Mouse (Mus musculus) lung, postnatal 0 days (tissue): ENCODE measurements around the gene Pde10a. TPM values are rescaled to one million over a fixed set of nuclear protein-coding genes. Genes with fewer than 3 reads are reported as not detected.

Source experiments
- ATAC-seq: fragments of 200-750 bp; cut with Nextera tagmentation; 2 replicates; pipeline ENCODE4 v1.8.0; 2017; ENCODE audit warnings: moderate library complexity
- DNase-seq: peaks from one replicate; pipeline ENCODE4 v3.0.0-alpha.2; 2016; ENCODE audit warnings: low spot score
- H3K27ac ChIP-seq: fragments of 300-500 bp; sonication (generic); 2 replicates; pipeline ENCODE4 v1.5.1; 2014; ENCODE audit warnings: antibody characterized with exemption, mild to moderate bottlenecking, low read length, mixed read lengths
- H3K27me3 ChIP-seq: fragments of 300-500 bp; sonication (generic); replicated peaks from 2 replicates; pipeline ENCODE4 v1.6.1; 2014; ENCODE audit warnings: low read length, mixed read lengths; ENCODE audit not compliant: insufficient read depth
- H3K36me3 ChIP-seq: fragments of 300-500 bp; sonication (generic); 2 replicates; pipeline ENCODE4 v1.6.1; 2014; ENCODE audit warnings: low read length, mixed read lengths; ENCODE audit not compliant: insufficient read depth
- H3K4me1 ChIP-seq: fragments of 300-500 bp; sonication (generic); 2 replicates; pipeline ENCODE4 v1.6.1; 2014; ENCODE audit warnings: antibody characterized with exemption, low read depth, low read length, mixed read lengths; ENCODE audit not compliant: insufficient read depth
- H3K4me2 ChIP-seq: fragments of 300-500 bp; sonication (generic); replicated peaks from 2 replicates; pipeline ENCODE4 v1.6.1; 2014; ENCODE audit warnings: low read depth, mild to moderate bottlenecking, low read length, moderate library complexity, mixed read lengths
- H3K4me3 ChIP-seq: fragments of 300-500 bp; sonication (generic); 2 replicates; pipeline ENCODE4 v1.5.1; 2014; ENCODE audit warnings: low read depth, low read length
- H3K9ac ChIP-seq: fragments of 300-500 bp; sonication (generic); replicated peaks from 2 replicates; pipeline ENCODE4 v1.6.1; 2014; ENCODE audit warnings: low read depth, mild to moderate bottlenecking
- H3K9me3 ChIP-seq: fragments of 300-500 bp; sonication (generic); 2 replicates; pipeline ENCODE4 v1.6.1; 2016; ENCODE audit warnings: low read length, mixed read lengths
- CTCF ChIP-seq: IDR thresholded peaks from 2 replicates; pipeline ENCODE4 v1.5.1; 2016; ENCODE audit warnings: antibody characterized with exemption, mild to moderate bottlenecking
- EP300 ChIP-seq: IDR thresholded peaks from 2 replicates; pipeline ENCODE4 v1.6.1; 2016; ENCODE audit warnings: antibody characterized with exemption, mild to moderate bottlenecking, control low read depth
- WGBS: fragments of 180-500 bp; shearing (Covaris S2); extraction: QIAGEN DNeasy Blood & Tissue Kit; methylation state at CpG from one replicate; pipeline ENCODE4 v1.1.7; 2014; 5-methylcytosine and 5-hydroxymethylcytosine counted together
- polyA plus RNA-seq: library from polyadenylated mRNA; unstranded; fragments of >200 nt; fragmentation: Nextera tagmentation; extraction: Ambion mirVana; gene quantifications from 2 replicates; pipeline ENCODE4 v1.2.1, GENCODE M21; 2015

Gene Pde10a
- polyA plus RNA-seq, 1 experiment from 2014 or later: 0.86 TPM

- Histone ChIP-seq H3K27me3 (no peaks in the 10 kb centered on the region), H3K4me3 (no peak overlapping the region), H3K9me3 (no peaks in the 10 kb centered on the region), H3K36me3 (no peaks in the 10 kb centered on the region), H3K4me1 (no peaks in the 10 kb centered on the region), H3K4me2 (no peak overlapping the region), H3K27ac (no peak overlapping the region), H3K9ac (no peak overlapping the region)
- ATAC-seq: no peak
- 87% methylated on average over 4 of the region's 4 CpGs for WGBS
- no peak for DNase-seq
- TF ChIP-seq EP300 (no peak), CTCF (no peak)
These were observed 109.3 kb downstream of the Pde10a start for GRCm38 (mm10) chr17:8634476-8634875.

DNA sequence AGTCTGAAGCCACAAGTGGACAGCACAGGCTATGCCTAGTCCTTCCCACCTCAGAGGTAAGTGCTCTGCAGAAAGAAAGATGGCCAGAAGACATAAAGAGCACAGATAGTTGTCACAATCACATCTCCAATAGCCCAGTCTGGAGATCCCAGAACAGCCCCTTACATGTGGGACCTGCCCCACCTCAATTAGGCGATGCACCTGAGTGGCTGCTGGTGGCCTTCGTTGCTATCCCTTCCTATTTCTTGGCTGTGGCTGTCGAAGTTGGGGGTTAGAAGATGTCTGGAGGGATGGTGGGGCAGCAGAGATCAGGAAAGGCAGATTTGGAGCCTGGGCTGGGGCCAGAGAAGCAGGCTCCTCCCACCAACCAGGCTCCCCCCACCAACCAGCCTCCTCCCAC lies 111.1 kb downstream of the Pde10a start:
- 66% methylated on average over 3 of the region's 3 CpGs for WGBS
- no peak for DNase-seq
- no peaks in the 10 kb centered on the region for H3K36me3 ChIP-seq
- ATAC-seq: no peak
- H3K4me1 ChIP-seq: no peaks in the 10 kb centered on the region
- no peak for TF ChIP-seq CTCF
- no peak for TF ChIP-seq EP300
- no peaks in the 10 kb centered on the region for H3K27me3 ChIP-seq
- H3K9me3 ChIP-seq: no peaks in the 10 kb centered on the region
- H3K4me2 ChIP-seq: no peak overlapping the region
- no peak overlapping the region for H3K4me3 ChIP-seq
- H3K9ac ChIP-seq: no peak overlapping the region
- no peak overlapping the region for H3K27ac ChIP-seq

- Histone ChIP-seq H3K9ac (no peak overlapping the region), H3K4me3 (no peak overlapping the region), H3K4me1 (no peaks in the 10 kb centered on the region), H3K27ac (no peak overlapping the region), H3K4me2 (no peak overlapping the region), H3K27me3 (no peaks in the 10 kb centered on the region), H3K36me3 (no peaks in the 10 kb centered on the region), H3K9me3 (no peaks in the 10 kb centered on the region)
- no peak for ATAC-seq
- 65% methylated on average over 11 of the region's 11 CpGs for WGBS
- TF ChIP-seq CTCF: no peak
- TF ChIP-seq EP300: no peak
- DNase-seq: no peak
These were observed 111.5 kb downstream of the Pde10a start for GRCm38 (mm10) chr17:8636691-8637090.

DNA sequence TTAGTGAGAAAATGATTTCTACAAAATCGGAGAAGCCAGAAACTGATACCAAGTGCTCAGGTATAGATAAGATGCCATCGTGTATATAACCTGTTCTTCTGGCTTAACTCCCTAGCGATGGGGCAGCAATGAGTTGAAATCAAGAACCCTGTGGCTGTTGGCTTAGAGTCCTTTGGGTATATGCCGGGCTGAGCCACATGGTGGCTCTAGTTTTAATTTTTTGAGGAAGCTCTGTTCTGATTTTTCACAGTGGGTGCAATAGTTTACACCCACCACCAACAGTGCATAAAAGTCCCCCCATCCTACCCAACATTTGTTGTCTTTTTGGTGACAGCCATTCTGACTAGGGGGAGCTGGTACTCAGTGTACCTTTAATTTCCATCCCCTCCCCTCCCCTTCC lies 112.0 kb downstream of the Pde10a start:
- Histone ChIP-seq H3K27me3 (no peaks in the 10 kb centered on the region), H3K9me3 (no peaks in the 10 kb centered on the region), H3K27ac (no peak overlapping the region), H3K4me2 (no peak overlapping the region), H3K4me1 (no peaks in the 10 kb centered on the region), H3K9ac (no peak overlapping the region), H3K4me3 (no peak overlapping the region), H3K36me3 (no peaks in the 10 kb centered on the region)
- TF ChIP-seq CTCF: 0 out of 2 replicates have a peak, but pooled peaks have one; percentile 5
- no peak for TF ChIP-seq EP300
- WGBS: 65% methylated on average over 4 of the region's 4 CpGs
- no peak for ATAC-seq
- no peak for DNase-seq

GRCm38 (mm10) chr17:8639703-8640380 lies 114.7 kb downstream of the Pde10a start:
- Histone ChIP-seq H3K27ac (no peak overlapping the region), H3K36me3 (no peaks in the 10 kb centered on the region), H3K4me1 (no peaks in the 10 kb centered on the region), H3K9ac (no peak overlapping the region), H3K4me3 (no peak overlapping the region), H3K4me2 (no peak overlapping the region), H3K9me3 (no peaks in the 10 kb centered on the region), H3K27me3 (no peaks in the 10 kb centered on the region)
- ATAC-seq: no peak
- WGBS: 72% methylated on average over 12 of the region's 12 CpGs
- TF ChIP-seq EP300 (no peak), CTCF (peak; percentile 21; the same call in 1 of the 2 replicates)
- no peak for DNase-seq

DNA sequence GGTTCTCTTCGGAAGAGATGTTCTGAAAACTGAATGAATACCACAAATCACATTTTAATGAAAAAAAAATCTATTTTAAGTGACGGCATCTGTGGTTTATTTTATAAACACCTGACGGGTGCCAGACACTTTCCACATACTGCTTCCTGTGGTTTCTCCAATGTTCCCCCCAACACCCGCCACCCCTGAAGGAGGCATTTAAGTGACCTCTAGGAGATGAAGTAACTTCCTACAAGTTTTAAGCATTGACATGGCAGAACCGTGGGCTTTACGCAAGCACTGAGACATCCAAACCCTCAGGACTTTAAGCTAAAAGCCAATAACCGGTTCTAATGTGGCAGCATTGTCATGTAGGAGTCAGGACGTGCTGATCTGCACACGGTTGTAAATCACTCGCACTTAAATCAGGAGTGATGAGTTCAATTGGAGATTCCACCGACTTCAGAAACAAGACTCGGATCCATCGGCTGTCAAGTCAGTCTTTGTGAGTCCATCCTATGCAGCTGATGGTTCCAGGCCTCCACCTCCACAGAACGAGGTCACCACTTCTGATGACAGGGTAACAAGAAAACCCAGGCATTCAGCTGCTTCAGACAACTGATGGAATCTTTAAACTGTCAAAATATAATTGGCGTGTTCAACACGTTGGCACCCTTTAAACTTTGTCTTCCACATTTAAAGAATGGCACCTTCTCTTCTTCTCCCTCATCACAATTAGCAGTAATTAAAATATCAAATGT lies 115.7 kb downstream of the Pde10a start:
- ATAC-seq: no peak
- H3K9me3 ChIP-seq: no peaks in the 10 kb centered on the region
- no peaks in the 10 kb centered on the region for H3K27me3 ChIP-seq
- H3K27ac ChIP-seq: no peak overlapping the region
- no peaks in the 10 kb centered on the region for H3K4me1 ChIP-seq
- no peak overlapping the region for H3K4me3 ChIP-seq
- H3K36me3 ChIP-seq: no peaks in the 10 kb centered on the region
- no peak for TF ChIP-seq EP300
- no peak for TF ChIP-seq CTCF
- no peak overlapping the region for H3K9ac ChIP-seq
- H3K4me2 ChIP-seq: no peak overlapping the region
- 70% methylated on average over 16 of the region's 16 CpGs for WGBS
- peak; percentile 24 for DNase-seq
